Mouse (Mus musculus) CH12.LX (cell line): ENCODE data around the gene Dnaja3. TPM values are rescaled to one million over a fixed set of nuclear protein-coding genes. Genes with fewer than 3 reads are reported as not detected.

Experiments
- DNase-seq: peaks from one replicate; pipeline ENCODE4 v3.0.0-alpha.2; 2013; ENCODE audit errors: extremely low read depth
- H3K27ac ChIP-seq: 2 replicates; pipeline ENCODE4 v1.5.1; 2012; ENCODE audit warnings: low read depth, mild to moderate bottlenecking, control low read depth, moderate library complexity; ENCODE audit not compliant: insufficient read depth
- H3K27me3 ChIP-seq: replicated peaks from 2 replicates; pipeline ENCODE3; 2012; ENCODE audit warnings: inconsistent platforms
- H3K36me3 ChIP-seq, 2 experiments: replicated peaks in 1 of 2; 2 replicates each; pipeline versions ENCODE3 to v1.6.1; 2012; ENCODE audit warnings: inconsistent platforms in 1 of 2, low read length in 1 of 2, mild to moderate bottlenecking in 1 of 2, mixed read lengths in 1 of 2, moderate library complexity in 1 of 2; ENCODE audit not compliant: control insufficient read depth in 1 of 2, insufficient read depth in 1 of 2
- H3K4me1 ChIP-seq, 2 experiments: 2 replicates each; pipeline ENCODE4 v1.6.1; 2012; ENCODE audit warnings: inconsistent platforms in 1 of 2, moderate library complexity in 1 of 2; ENCODE audit not compliant: insufficient read depth in 2 of 2, control insufficient read depth in 1 of 2
- H3K4me2 ChIP-seq: 2 replicates; pipeline ENCODE4 v1.6.1; 2012; ENCODE audit warnings: low read depth, mild to moderate bottlenecking, control low read depth; ENCODE audit not compliant: poor library complexity, insufficient read depth, severe bottlenecking
- H3K4me3 ChIP-seq, 3 experiments: fragments of 150-350 bp in 1 of 3; sonication (generic) in 1 of 3; replicated peaks in 1 of 3; 2 replicates each; pipeline versions ENCODE3 to v1.5.1; 2011 to 2012; ENCODE audit warnings: low read depth in 2 of 3, low read length in 2 of 3, mild to moderate bottlenecking in 2 of 3, moderate library complexity in 2 of 3, control low read depth in 1 of 3, improper control_type of control experiment in 1 of 3, inconsistent platforms in 1 of 3, mixed read lengths in 1 of 3; ENCODE audit not compliant: poor library complexity in 1 of 3
- H3K79me2 ChIP-seq: replicated peaks from 2 replicates; pipeline ENCODE4 v1.6.1; 2012; ENCODE audit warnings: mild to moderate bottlenecking, moderate library complexity; ENCODE audit not compliant: control insufficient read depth, poor library complexity, insufficient read depth, severe bottlenecking; ENCODE audit errors: extremely low read depth
- H3K9ac ChIP-seq: 2 replicates; pipeline ENCODE4 v1.6.1; 2012; ENCODE audit warnings: low read depth, mild to moderate bottlenecking, control low read depth, moderate library complexity; ENCODE audit not compliant: insufficient read depth
- H3K9me3 ChIP-seq: replicated peaks from 2 replicates; pipeline ENCODE3; 2012; ENCODE audit warnings: low read length, inconsistent platforms, mixed read lengths
- BHLHE40 ChIP-seq: IDR thresholded peaks from 2 replicates; pipeline ENCODE4 v1.6.1; 2011; ENCODE audit warnings: mild to moderate bottlenecking, low read depth, low read length, improper control_type of control experiment
- CHD1 ChIP-seq: IDR thresholded peaks from 2 replicates; pipeline ENCODE4 v1.6.1; 2012; ENCODE audit warnings: low read depth, low read length, improper control_type of control experiment, inconsistent platforms
- CHD2 ChIP-seq: IDR thresholded peaks from 2 replicates; pipeline ENCODE4 v1.6.1; 2011; ENCODE audit warnings: low read length, improper control_type of control experiment
- CTCF ChIP-seq, 2 experiments: IDR thresholded peaks in 1 of 2; conservative IDR thresholded peaks in 1 of 2; 2 replicates each; pipeline ENCODE4 v1.5.1; 2011 to 2012; ENCODE audit warnings: low read depth in 2 of 2, low read length in 2 of 2, improper control_type of control experiment in 1 of 2, inconsistent platforms in 1 of 2, mild to moderate bottlenecking in 1 of 2, moderate library complexity in 1 of 2
- E2F4 ChIP-seq: IDR thresholded peaks from 2 replicates; pipeline ENCODE4 v1.6.1; 2011; ENCODE audit warnings: low read depth, low read length, improper control_type of control experiment; ENCODE audit not compliant: insufficient replicate concordance
- ELF1 ChIP-seq: IDR thresholded peaks from 2 replicates; pipeline ENCODE4 v1.6.1; 2014; ENCODE audit warnings: low read depth, mild to moderate bottlenecking, inconsistent platforms, low read length, improper control_type of control experiment
- EP300 ChIP-seq: IDR thresholded peaks from 2 replicates; pipeline ENCODE4 v1.6.1; 2011; ENCODE audit warnings: low read length, improper control_type of control experiment
- ETS1 ChIP-seq: conservative IDR thresholded peaks from 2 replicates; pipeline ENCODE4 v1.6.1; 2012; ENCODE audit warnings: low read depth, mild to moderate bottlenecking, inconsistent platforms, low read length, improper control_type of control experiment, moderate library complexity
- GABPA ChIP-seq: IDR thresholded peaks from 2 replicates; pipeline ENCODE4 v1.6.1; 2012; ENCODE audit warnings: low read depth, low read length, improper control_type of control experiment, inconsistent platforms; ENCODE audit not compliant: insufficient replicate concordance
- HCFC1 ChIP-seq: IDR thresholded peaks from 2 replicates; pipeline ENCODE4 v1.6.1; 2012; ENCODE audit warnings: low read depth, mild to moderate bottlenecking, inconsistent platforms, low read length, improper control_type of control experiment
- IRF4 ChIP-seq: IDR thresholded peaks from 2 replicates; pipeline ENCODE4 v1.6.1; 2014; ENCODE audit warnings: low read depth, mild to moderate bottlenecking, inconsistent platforms, low read length, improper control_type of control experiment
- JUN ChIP-seq: IDR thresholded peaks from 2 replicates; pipeline ENCODE4 v1.6.1; 2011; ENCODE audit warnings: low read depth, mild to moderate bottlenecking, low read length, improper control_type of control experiment, moderate library complexity; ENCODE audit not compliant: insufficient read depth
- JUND ChIP-seq: conservative IDR thresholded peaks from 2 replicates; pipeline ENCODE4 v1.6.1; 2011; ENCODE audit warnings: low read depth, low read length, improper control_type of control experiment
- KAT2A ChIP-seq: IDR thresholded peaks from 2 replicates; pipeline ENCODE4 v1.6.1; 2012; ENCODE audit warnings: low read length, improper control_type of control experiment, inconsistent platforms; ENCODE audit not compliant: insufficient replicate concordance
- MAFK ChIP-seq: IDR thresholded peaks from 2 replicates; pipeline ENCODE4 v1.6.1; 2011; ENCODE audit warnings: low read length, improper control_type of control experiment; ENCODE audit not compliant: insufficient replicate concordance
- MAX ChIP-seq: IDR thresholded peaks from 2 replicates; pipeline ENCODE4 v1.6.1; 2011; ENCODE audit warnings: low read length, improper control_type of control experiment
- MAZ ChIP-seq: IDR thresholded peaks from 2 replicates; pipeline ENCODE4 v1.6.1; 2012; ENCODE audit warnings: low read depth, mild to moderate bottlenecking, inconsistent platforms, low read length, improper control_type of control experiment, moderate library complexity
- MEF2A ChIP-seq: IDR thresholded peaks from 2 replicates; pipeline ENCODE4 v1.6.1; 2014; ENCODE audit warnings: low read depth, mild to moderate bottlenecking, inconsistent platforms, low read length, improper control_type of control experiment, borderline replicate concordance
- MXI1 ChIP-seq: IDR thresholded peaks from 2 replicates; pipeline ENCODE4 v1.6.1; 2011; ENCODE audit warnings: mild to moderate bottlenecking, low read depth, low read length, improper control_type of control experiment
- MYC ChIP-seq: IDR thresholded peaks from 2 replicates; pipeline ENCODE4 v1.6.1; 2011; ENCODE audit warnings: low read depth, mild to moderate bottlenecking, improper control_type of control experiment, low read length
- NELFE ChIP-seq: IDR thresholded peaks from 2 replicates; pipeline ENCODE4 v1.6.1; 2011; ENCODE audit warnings: low read depth, low read length, improper control_type of control experiment
- NRF1 ChIP-seq: IDR thresholded peaks from 2 replicates; pipeline ENCODE4 v1.6.1; 2014; ENCODE audit warnings: low read depth, mild to moderate bottlenecking, inconsistent platforms, low read length, improper control_type of control experiment, moderate library complexity
- PAX5 ChIP-seq: IDR thresholded peaks from 2 replicates; pipeline ENCODE4 v1.6.1; 2012; ENCODE audit warnings: low read length, inconsistent platforms, mixed read lengths
- POLR2A ChIP-seq: IDR thresholded peaks from 2 replicates; pipeline ENCODE4 v1.6.1; 2011; ENCODE audit warnings: low read depth, mild to moderate bottlenecking, improper control_type of control experiment, low read length
- POLR2AphosphoS2 ChIP-seq: IDR thresholded peaks from 2 replicates; pipeline ENCODE4 v1.6.1; 2011; ENCODE audit warnings: low read depth, low read length, improper control_type of control experiment
- RAD21 ChIP-seq: IDR thresholded peaks from 2 replicates; pipeline ENCODE4 v1.6.1; 2011; ENCODE audit warnings: low read depth, mild to moderate bottlenecking, low read length, improper control_type of control experiment, moderate library complexity
- RCOR1 ChIP-seq: conservative IDR thresholded peaks from 2 replicates; pipeline ENCODE4 v1.6.1; 2012; ENCODE audit warnings: low read depth, mild to moderate bottlenecking, inconsistent platforms, low read length, improper control_type of control experiment
- SIN3A ChIP-seq: IDR thresholded peaks from 2 replicates; pipeline ENCODE4 v1.6.1; 2012; ENCODE audit warnings: low read length, improper control_type of control experiment, inconsistent platforms
- SMC3 ChIP-seq: IDR thresholded peaks from 2 replicates; pipeline ENCODE4 v1.6.1; 2011; ENCODE audit warnings: low read depth, low read length, improper control_type of control experiment
- TBP ChIP-seq: conservative IDR thresholded peaks from 2 replicates; pipeline ENCODE4 v1.6.1; 2011; ENCODE audit warnings: low read depth, low read length, improper control_type of control experiment
- TCF12 ChIP-seq: IDR thresholded peaks from 2 replicates; pipeline ENCODE4 v1.6.1; 2014; ENCODE audit warnings: low read depth, mild to moderate bottlenecking, inconsistent platforms, low read length, improper control_type of control experiment
- UBTF ChIP-seq: IDR thresholded peaks from 2 replicates; pipeline ENCODE4 v1.6.1; 2012; ENCODE audit warnings: low read depth, mild to moderate bottlenecking, inconsistent platforms, low read length, improper control_type of control experiment, moderate library complexity
- USF1 ChIP-seq: IDR thresholded peaks from 2 replicates; pipeline ENCODE4 v1.6.1; 2014; ENCODE audit warnings: low read depth, mild to moderate bottlenecking, inconsistent platforms, low read length, improper control_type of control experiment
- USF2 ChIP-seq: conservative IDR thresholded peaks from 2 replicates; pipeline ENCODE4 v1.6.1; 2011; ENCODE audit warnings: low read depth, low read length, improper control_type of control experiment
- ZC3H11A ChIP-seq: IDR thresholded peaks from 2 replicates; pipeline ENCODE4 v1.6.1; 2012; ENCODE audit warnings: low read depth, mild to moderate bottlenecking, inconsistent platforms, low read length, improper control_type of control experiment
- ZKSCAN1 ChIP-seq: IDR thresholded peaks from 2 replicates; pipeline ENCODE4 v1.6.1; 2012; ENCODE audit warnings: low read depth, inconsistent platforms, low read length, improper control_type of control experiment, borderline replicate concordance
- ZMIZ1 ChIP-seq: IDR thresholded peaks from 2 replicates; pipeline ENCODE4 v1.6.1; 2012; ENCODE audit warnings: low read depth, mild to moderate bottlenecking, inconsistent platforms, low read length, improper control_type of control experiment
- ZNF384 ChIP-seq: IDR thresholded peaks from 2 replicates; pipeline ENCODE4 v1.6.1; 2012; ENCODE audit warnings: low read depth, low read length, improper control_type of control experiment, inconsistent platforms
- dilution Hi-C: fragments of 300-500 bp; cut with MboI; formaldehyde crosslinking; loops from 2 replicates; pipeline ENCODE4 v1.14.3; 2020; ENCODE audit warnings: low sequenced_read_pairs; ENCODE audit not compliant: extremely low pct_unique_long_range_greater_than_20kb, extremely low pct_ligation_motif_present
- in situ Hi-C: fragments of 300-500 bp; cut with MboI; formaldehyde crosslinking; loops from 3 replicates; pipeline ENCODE4 v1.14.3; 2019; ENCODE audit warnings: low sequenced_read_pairs, low pct_ligation_motif_present, low pct_unique_long_range_greater_than_20kb, mixed read lengths
- polyA plus RNA-seq: library from polyadenylated mRNA; unstranded; fragments of >175 nt; gene quantifications from 2 replicates; pipeline ENCODE4 v1.2.1, GENCODE M21; 2012; ENCODE audit warnings: low read depth; ENCODE audit not compliant: insufficient read length
- total RNA-seq, 2 experiments: library from RNA; depleted of rRNA; stranded (reverse); fragments of 300-350 nt in 1 of 2; fragments of >200 nt in 1 of 2; gene quantifications; 2 replicates each; pipeline ENCODE4 v1.2.3; 2012 to 2014

Dnaja3 gene
- total and polyA plus RNA-seq, 3 experiments, result 56.6 to 85.3 (median 80.4) TPM

- DNase-seq, result peak; percentile 63
- Histone ChIP-seq H3K36me3 (peaks cover 29 to 42% of the 10 kb centered on the region in 2 experiments), H3K27ac (no peak overlapping the region), H3K27me3 (no peaks in the 10 kb centered on the region), H3K4me1 (peaks cover 11 to 77% of the 10 kb centered on the region in 2 experiments), H3K9me3 (no peaks in the 10 kb centered on the region), H3K79me2 (peaks cover 6% of the 10 kb centered on the region), H3K4me3 (peak overlapping the region; percentile 1 to 97 (median 70)), H3K4me2 (peak overlapping the region; percentile 33), H3K9ac (peak overlapping the region; percentile 50)
- dilution Hi-C loops (no loop called here), in situ Hi-C loops (loop anchor here (5.0 kb wide), 1 partner anchor 121 kb away; the partner anchor contains the start of gene Tfap4)
- no peak for TF ChIP-seq UBTF
- no peak for TF ChIP-seq MYC
- TF ChIP-seq HCFC1, result peak; percentile 38; the same call in 1 of the 2 replicates
- peak; percentile 92 for TF ChIP-seq IRF4
- no peak for TF ChIP-seq ZKSCAN1
- TF ChIP-seq MAZ, result no peak
- no peak for TF ChIP-seq USF1
- TF ChIP-seq ZMIZ1, result no peak
- TF ChIP-seq NELFE, result no peak
- TF ChIP-seq POLR2A, result no peak
- TF ChIP-seq PAX5, result no peak
- no peak; the same call in 1 of the 2 replicates for TF ChIP-seq CHD1
- TF ChIP-seq ZNF384, result peak; percentile 49; the same call in 1 of the 2 replicates
- TF ChIP-seq USF2, result no peak
- no peak for TF ChIP-seq MXI1
- 0 out of 2 replicates have a peak, but pooled peaks have one; percentile 26 for TF ChIP-seq ELF1
- no peak for TF ChIP-seq RCOR1
- no peak for TF ChIP-seq MAX
- peak; percentile 64; the same call in 1 of the 2 replicates for TF ChIP-seq MEF2A
- TF ChIP-seq ZC3H11A, result no peak
- no peak for TF ChIP-seq SIN3A
- TF ChIP-seq GABPA, result no peak
- TF ChIP-seq CHD2, result no peak
- TF ChIP-seq ETS1, result peak; percentile 63; the same call in 1 of the 2 replicates
- TF ChIP-seq E2F4, result peak; percentile 79; the same call in 1 of the 2 replicates
- no peak for TF ChIP-seq RAD21
- TF ChIP-seq TCF12, result no peak
- no peak for TF ChIP-seq POLR2AphosphoS2
- TF ChIP-seq SMC3, result no peak
- no peak for TF ChIP-seq NRF1
- TF ChIP-seq EP300, result peak; percentile 77
- peak; percentile 65 for TF ChIP-seq JUN
- 0 out of 2 replicates have a peak, but pooled peaks have one; percentile 30 for TF ChIP-seq BHLHE40
- no peak for TF ChIP-seq KAT2A
- TF ChIP-seq TBP, result no peak
- TF ChIP-seq CTCF (conservative IDR thresholded peaks at IDR 0.05 in 1 of 2, IDR thresholded peaks at IDR 0.05 in 1 of 2; ENCODE audit: low read depth in 2 of 2, low read length in 2 of 2), result no peak
- no peak for TF ChIP-seq MAFK
- TF ChIP-seq JUND, result peak; percentile 90
Observed at GRCm38 (mm10) chr16:4678080-4678479, 38.3 kb downstream of the Dnaja3 start.
